Mouse (Mus musculus) v-Abl transformed pro-B cells (cell line): Measurements from ENCODE around the gene Tmem117.

Experiments used
- in situ Hi-C, 2 experiments: fragments of 400-800 bp; cut with MboI; formaldehyde crosslinking; loops; one replicate each; pipeline ENCODE4 v1.15.1; 2025; ENCODE audit not compliant: unreplicated experiment in 2 of 2

Gene Tmem117

GRCm38 (mm10) chr15:94628830-94629601 is at the start of gene Tmem117:
Gene Tmem117, plus strand, starts transcription at chr15:94629232.
- in situ Hi-C loops = no loop called here

- in situ Hi-C loops = no loop called here
These were observed 46.9 kb upstream of the Tmem117 start for GRCm38 (mm10) chr15:94582000-94582593.

GRCm38 (mm10) chr15:94583153-94583552 is 45.9 kb upstream of the Tmem117 start:
- in situ Hi-C loops = no loop called here

- in situ Hi-C loops = loop anchor here (5.0 kb wide), 1 partner anchor 37 kb away; no protein-coding TSS in a partner anchor
These were observed 44.3 kb upstream of the Tmem117 start for GRCm38 (mm10) chr15:94584738-94585137.

GRCm38 (mm10) chr15:94587826-94588715 is 41.0 kb upstream of the Tmem117 start:
- in situ Hi-C loops = loop anchor here (5.0 kb wide), 1 partner anchor 41 kb away; no protein-coding TSS in a partner anchor

GRCm38 (mm10) chr15:94589219-94590075 is 39.6 kb upstream of the Tmem117 start, which contains the start of gene Twf1:
Gene Twf1, minus strand, starts transcription at chr15:94589889.
- in situ Hi-C loops = loop anchor here (5.0 kb wide), 1 partner anchor 42 kb away; no protein-coding TSS in a partner anchor

GRCm38 (mm10) chr15:94590083-94590482 is 38.9 kb upstream of the Tmem117 start:
- in situ Hi-C loops = no loop called here

GRCm38 (mm10) chr15:94591356-94591755 is 37.7 kb upstream of the Tmem117 start:
- in situ Hi-C loops = no loop called here

GRCm38 (mm10) chr15:94593586-94593985 is 35.4 kb upstream of the Tmem117 start:
- in situ Hi-C loops = no loop called here

GRCm38 (mm10) chr15:94600145-94600707 is 28.8 kb upstream of the Tmem117 start:
- in situ Hi-C loops = no loop called here

- in situ Hi-C loops = no loop called here
These were observed 27.7 kb upstream of the Tmem117 start for GRCm38 (mm10) chr15:94601339-94601738.

- in situ Hi-C loops = no loop called here
These were observed 26.6 kb upstream of the Tmem117 start for GRCm38 (mm10) chr15:94602441-94602840.

GRCm38 (mm10) chr15:94607768-94608167 is 21.3 kb upstream of the Tmem117 start:
- in situ Hi-C loops = no loop called here

- in situ Hi-C loops = no loop called here
These were observed 13.0 kb upstream of the Tmem117 start for GRCm38 (mm10) chr15:94616036-94616435.

- in situ Hi-C loops = no loop called here
These were observed 8.1 kb upstream of the Tmem117 start for GRCm38 (mm10) chr15:94620909-94621308.

GRCm38 (mm10) chr15:94628463-94628829 is 586 bp upstream of the Tmem117 start:
- in situ Hi-C loops = no loop called here

GRCm38 (mm10) chr15:94630553-94630952 is 1.5 kb downstream of the Tmem117 start:
- in situ Hi-C loops = no loop called here

GRCm38 (mm10) chr15:94634524-94634923 is 5.5 kb downstream of the Tmem117 start:
- in situ Hi-C loops = no loop called here

GRCm38 (mm10) chr15:94638207-94638606 is 9.2 kb downstream of the Tmem117 start:
- in situ Hi-C loops = no loop called here

GRCm38 (mm10) chr15:94639126-94639525 is 10.1 kb downstream of the Tmem117 start:
- in situ Hi-C loops = no loop called here
